Mouse (Mus musculus) megakaryocyte-erythroid progenitor cell, adult 5 weeks (primary cell): ENCODE measurements around the gene Hnrnpul2. TPM values are rescaled to one million over a fixed set of nuclear protein-coding genes. Genes with fewer than 3 reads are reported as not detected.

ENCODE experiments used
- polyA plus RNA-seq: library from polyadenylated mRNA; stranded (reverse); fragments of >175 nt; gene quantifications from 2 replicates; pipeline ENCODE4 v1.2.3, GENCODE M21; 2012

Gene Hnrnpul2
- polyA plus RNA-seq: 136 and 204 TPM in 2 replicates

GRCm38 (mm10) chr19:8819596-8820423 lies at the start of gene Hnrnpul2:
TSS of gene Hnrnpul2 (plus strand) at chr19:8820010.

GRCm38 (mm10) chr19:8770567-8771270 lies 49.1 kb upstream of the Hnrnpul2 start, which contains the start of gene Tmem223:
TSS of gene Tmem223 (plus strand) at chr19:8770996.

GRCm38 (mm10) chr19:8774086-8774835 lies 45.5 kb upstream of the Hnrnpul2 start, which contains the start of gene Tmem179b:
TSS of gene Tmem179b (minus strand) at chr19:8774467.

DNA sequence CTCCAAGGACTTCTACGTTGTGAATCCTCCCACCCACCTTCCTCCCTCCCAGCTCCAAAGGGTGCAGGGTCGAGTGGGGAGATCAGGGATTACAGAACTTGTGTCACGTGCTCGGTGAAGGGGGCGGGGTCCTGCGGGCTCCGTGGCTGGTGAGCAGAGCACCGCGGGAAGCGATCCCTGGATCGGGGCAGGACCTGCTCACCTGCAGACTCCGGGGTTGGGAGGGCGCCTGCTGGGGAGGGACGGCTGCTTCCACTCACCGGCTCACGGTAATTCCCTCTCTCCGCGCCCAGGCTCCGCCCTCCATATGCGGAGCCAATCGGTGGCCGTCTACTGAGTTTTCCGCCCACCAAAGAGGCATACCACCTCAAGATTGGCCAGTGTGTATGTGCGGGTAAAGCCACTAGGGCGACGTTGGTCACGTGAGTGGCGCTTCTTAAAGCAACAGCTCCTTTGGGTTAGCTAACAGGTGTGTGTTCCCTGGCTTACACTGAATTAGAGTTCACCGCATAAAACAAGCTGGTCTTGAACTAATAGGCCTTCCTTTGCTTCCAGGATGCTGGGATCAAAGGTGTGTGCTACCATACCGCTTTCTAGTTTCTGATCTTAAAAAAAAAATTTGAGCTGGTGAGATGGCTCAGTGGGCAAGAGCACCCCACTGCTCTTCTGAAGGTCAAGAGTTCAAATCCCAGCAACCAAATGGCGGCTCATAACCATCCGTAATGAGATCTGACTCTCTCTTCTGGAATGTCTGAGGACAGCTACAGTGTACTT lies 33.6 kb upstream of the Hnrnpul2 start, which contains the start of gene Taf6l:
Gene Taf6l (minus strand): TSS at position 410 of the 774 bp plus-strand sequence.

GRCm38 (mm10) chr19:8798264-8798946 lies 21.4 kb upstream of the Hnrnpul2 start, which contains the start of gene Polr2g:
TSS of gene Polr2g (minus strand) at chr19:8798577.

DNA sequence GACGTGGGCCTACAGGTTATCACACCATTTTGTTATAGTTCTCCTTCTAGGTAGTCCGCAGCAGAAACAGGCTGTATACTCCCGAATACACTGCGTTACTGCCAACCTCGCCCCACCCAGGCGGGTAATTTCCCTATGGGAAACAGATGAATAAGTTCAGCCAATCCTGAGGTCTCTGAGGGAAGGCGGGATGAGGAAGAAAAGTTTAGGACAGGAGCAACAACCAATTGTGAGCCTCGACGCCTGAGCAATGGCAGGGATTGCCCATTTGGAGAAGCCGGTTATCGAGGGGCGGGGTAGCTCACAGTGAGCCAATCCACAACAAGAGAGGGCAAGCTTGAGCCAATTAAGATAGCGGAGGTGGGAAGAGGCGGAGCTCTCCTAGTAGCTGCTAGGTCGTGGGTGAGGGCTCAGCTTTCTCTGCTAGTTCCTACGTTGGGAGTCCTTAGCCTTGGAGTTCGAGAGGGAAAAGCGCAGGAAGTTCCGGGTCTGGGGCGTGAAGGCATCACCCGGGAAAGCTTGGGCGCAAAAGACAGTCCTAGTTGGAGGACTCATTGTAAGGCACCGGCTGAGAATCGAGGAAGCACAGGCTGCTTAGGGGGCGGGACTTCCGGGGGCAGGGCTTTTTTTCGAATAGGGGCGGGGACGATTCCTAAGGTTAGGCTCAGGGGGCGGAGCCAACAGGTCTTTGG lies 17.5 kb upstream of the Hnrnpul2 start, which contains the start of gene Zbtb3:
Gene Zbtb3 (plus strand): TSS at position 426 of the 692 bp plus-strand sequence.

GRCm38 (mm10) chr19:8818801-8819595 lies 812 bp upstream of the Hnrnpul2 start, which contains the start of gene Ttc9c:
TSS of gene Ttc9c (minus strand) at chr19:8819333.

GRCm38 (mm10) chr19:8829660-8830059 lies 9.8 kb downstream of the Hnrnpul2 start, which contains the start of gene AC129217.1:
TSS of gene AC129217.1 (plus strand) at chr19:8829773.

GRCm38 (mm10) chr19:8837251-8837791 lies 17.5 kb downstream of the Hnrnpul2 start, which contains the start of gene Bscl2:
TSS of gene Bscl2 (plus strand) at chr19:8837467.

DNA sequence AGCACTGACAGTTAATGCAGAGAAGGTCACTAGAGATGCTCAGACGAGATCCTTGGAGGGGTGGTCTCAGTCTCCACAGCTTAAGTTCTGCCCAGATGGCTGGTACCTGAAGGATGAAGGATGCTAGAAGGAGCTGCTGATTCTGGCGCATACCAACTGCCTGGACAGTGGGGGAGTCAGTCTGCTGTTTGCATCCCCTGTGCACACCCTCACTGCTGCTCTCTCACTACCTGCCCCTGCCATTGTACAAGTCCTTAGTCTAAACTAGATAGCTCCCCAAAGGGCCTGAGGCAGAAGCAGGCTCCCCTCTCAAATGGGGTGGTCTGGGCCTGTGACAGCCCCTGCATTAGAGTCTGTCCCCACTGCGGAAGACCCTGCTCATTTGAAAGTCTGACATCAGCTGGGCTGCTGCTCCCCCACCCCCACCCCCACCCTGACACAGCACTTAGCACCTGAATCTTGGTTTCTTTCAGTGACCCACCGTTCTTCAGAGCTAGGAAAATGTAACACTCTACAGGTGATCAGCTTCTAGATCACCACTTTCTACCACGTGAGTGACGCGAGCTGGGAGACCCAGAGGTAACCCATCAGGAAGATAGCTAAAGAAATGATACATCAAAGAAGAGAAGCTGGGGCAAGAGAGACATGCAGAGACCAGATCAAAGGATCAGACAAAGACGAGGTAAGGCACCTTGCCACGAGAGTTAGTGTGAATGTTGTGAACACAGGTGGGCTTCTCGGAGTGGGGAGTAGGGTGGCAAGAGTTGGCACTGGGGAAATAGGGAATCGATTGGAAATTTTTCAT lies 19.5 kb downstream of the Hnrnpul2 start, which contains the start of gene Gng3:
Gene Gng3 (minus strand): TSS at position 92 of the 805 bp plus-strand sequence.

GRCm38 (mm10) chr19:8850402-8850901 lies 30.6 kb downstream of the Hnrnpul2 start, which contains the start of gene Lrrn4cl:
TSS of gene Lrrn4cl (plus strand) at chr19:8850768.

GRCm38 (mm10) chr19:8871267-8872186 lies 51.7 kb downstream of the Hnrnpul2 start, which contains the start of gene Ubxn1:
TSS of gene Ubxn1 (plus strand) at chr19:8871496.

GRCm38 (mm10) chr19:8880311-8881033 lies 60.7 kb downstream of the Hnrnpul2 start, which contains the start of gene Uqcc3:
TSS of gene Uqcc3 (minus strand) at chr19:8880923.

GRCm38 (mm10) chr19:8883616-8884015 lies 63.8 kb downstream of the Hnrnpul2 start, which contains the start of the genes Lbhd1 and Gm49403:
TSS of gene Lbhd1 (plus strand) at chr19:8883732.
TSS of gene Gm49403 (plus strand) at chr19:8883930.

